Mouse (Mus musculus) intestine, embryonic 15.5 days (tissue): ENCODE measurements around the gene Tlcd1. TPM values are rescaled to one million over a fixed set of nuclear protein-coding genes. Genes with fewer than 3 reads are reported as not detected.
"Not testable (repeated sequence)": the region's sequence is repeated elsewhere in the genome, so short reads cannot be mapped to it uniquely, and the experiment has no call there.

Source experiments
- ATAC-seq: fragments of 200-750 bp; cut with Nextera tagmentation; 2 replicates; pipeline ENCODE4 v1.8.0; 2017; ENCODE audit warnings: moderate TSS enrichment, moderate library complexity
- H3K27ac ChIP-seq: fragments of 300-500 bp; sonication (generic); 2 replicates; pipeline ENCODE4 v1.5.1; 2015; ENCODE audit warnings: mild to moderate bottlenecking, inconsistent platforms
- H3K27me3 ChIP-seq: fragments of 300-500 bp; sonication (generic); replicated peaks from 2 replicates; pipeline ENCODE4 v1.6.1; 2015; ENCODE audit warnings: inconsistent platforms
- H3K36me3 ChIP-seq: fragments of 300-500 bp; sonication (generic); 2 replicates; pipeline ENCODE4 v1.6.1; 2015; ENCODE audit warnings: inconsistent platforms
- H3K4me1 ChIP-seq: fragments of 300-500 bp; sonication (generic); replicated peaks from 2 replicates; pipeline ENCODE4 v1.6.1; 2015; ENCODE audit warnings: inconsistent platforms
- H3K4me2 ChIP-seq: fragments of 300-500 bp; sonication (generic); replicated peaks from 2 replicates; pipeline ENCODE4 v1.6.1; 2015; ENCODE audit warnings: mild to moderate bottlenecking, inconsistent platforms
- H3K4me3 ChIP-seq: fragments of 300-500 bp; sonication (generic); replicated peaks from 2 replicates; pipeline ENCODE4 v1.5.1; 2015; ENCODE audit warnings: inconsistent platforms
- H3K9ac ChIP-seq: fragments of 300-500 bp; sonication (generic); 2 replicates; pipeline ENCODE4 v1.6.1; 2015; ENCODE audit warnings: inconsistent platforms
- H3K9me3 ChIP-seq: fragments of 300-500 bp; sonication (generic); 2 replicates; pipeline ENCODE4 v1.6.1; 2016; ENCODE audit warnings: inconsistent platforms
- WGBS: fragments of 180-500 bp; shearing (Covaris S2); methylation state at CpG from one replicate; pipeline ENCODE4 v1.1.7; 2015; 5-methylcytosine and 5-hydroxymethylcytosine counted together
- polyA plus RNA-seq: library from polyadenylated mRNA; unstranded; fragments of >200 nt; fragmentation: Nextera tagmentation; extraction: Ambion mirVana; gene quantifications from 2 replicates; pipeline ENCODE4 v1.2.1, GENCODE M21; 2015

Gene Tlcd1
- polyA plus RNA-seq, 1 experiment from 2014 or later, result 39.8 TPM

DNA sequence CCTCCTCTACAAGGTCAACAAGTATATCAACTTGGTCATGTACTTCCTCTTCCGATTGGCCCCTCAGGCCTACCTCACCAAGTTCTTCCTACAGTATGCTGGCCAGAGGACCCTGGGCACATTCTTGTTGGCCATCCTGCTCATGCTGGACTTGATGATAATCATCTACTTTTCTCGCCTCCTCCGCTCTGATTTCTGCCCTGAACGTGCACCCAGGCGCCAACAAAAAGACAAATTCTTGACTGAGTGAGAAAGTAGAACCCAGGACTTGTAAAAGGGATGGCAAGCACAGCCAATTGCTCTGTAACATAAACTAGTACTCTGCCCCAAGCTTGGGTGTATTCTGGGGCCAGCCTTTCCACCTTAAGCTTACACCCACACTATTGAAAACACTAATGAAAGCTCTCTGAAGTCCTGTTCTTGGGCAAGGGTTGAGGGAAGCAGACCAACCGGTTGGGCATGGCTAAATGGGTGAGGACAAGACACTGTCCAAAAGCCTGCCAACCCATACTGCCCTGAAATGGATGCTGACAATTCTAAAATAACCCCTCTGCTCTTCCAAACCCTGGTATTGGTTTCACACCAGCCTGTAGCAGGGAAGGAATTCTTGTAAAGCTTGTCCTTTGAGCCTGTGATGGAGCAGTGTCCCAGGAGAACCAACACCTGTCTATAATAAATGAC, 3.7 kb downstream of the Tlcd1 start:
- Histone ChIP-seq H3K27ac (peak overlapping the region; percentile 99; the same call in 1 of the 2 replicates), H3K9me3 (no peaks in the 10 kb centered on the region), H3K4me1 (peaks cover 36% of the 10 kb centered on the region), H3K4me2 (peak overlapping the region; percentile 83), H3K36me3 (peaks cover 9% of the 10 kb centered on the region), H3K27me3 (no peaks in the 10 kb centered on the region), H3K9ac (peak overlapping the region; percentile 64; the same call in 1 of the 2 replicates), H3K4me3 (peak overlapping the region; percentile 53; the same call in 1 of the 2 replicates)
- WGBS, result 56% methylated on average over 6 of the region's 6 CpGs
- ATAC-seq, result no peak

DNA sequence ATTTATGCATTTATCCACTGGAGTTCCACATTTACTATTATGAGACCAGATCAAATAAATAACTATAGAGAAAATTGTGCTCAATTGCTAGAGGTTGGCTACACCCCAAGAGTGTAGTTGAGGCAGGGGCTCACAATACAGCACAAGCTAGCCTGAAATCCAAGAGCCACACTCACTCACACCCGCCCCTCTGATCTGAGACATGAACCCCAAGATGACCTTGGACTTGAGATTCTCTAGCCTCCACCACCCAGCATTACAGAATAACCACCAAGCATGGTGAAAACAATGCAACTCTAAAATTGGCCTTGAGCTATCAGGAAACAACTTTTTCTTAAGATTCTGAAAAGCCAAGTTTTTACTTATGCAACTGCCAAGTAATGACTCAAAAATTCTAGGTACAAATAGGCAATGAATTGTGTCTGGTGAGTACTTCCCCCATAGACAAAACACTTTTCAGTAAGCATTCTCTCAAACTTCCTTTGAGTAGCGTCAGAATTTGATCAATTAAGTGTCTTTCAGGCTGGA, 5.4 kb downstream of the Tlcd1 start:
- ATAC-seq, result no peak
- peaks cover 9% of the 10 kb centered on the region for H3K36me3 ChIP-seq
- no peaks in the 10 kb centered on the region for H3K9me3 ChIP-seq
- H3K4me1 ChIP-seq, result peaks cover 34% of the 10 kb centered on the region
- peak overlapping the region; percentile 70 for H3K4me3 ChIP-seq
- H3K27ac ChIP-seq, result 0 out of 2 replicates have a peak overlapping the region, but pooled peaks have one; percentile 45
- peak overlapping the region; percentile 82 for H3K9ac ChIP-seq
- 37% methylated on average over 2 of the region's 2 CpGs for WGBS
- peak overlapping the region; percentile 83 for H3K4me2 ChIP-seq
- H3K27me3 ChIP-seq, result no peaks in the 10 kb centered on the region

DNA sequence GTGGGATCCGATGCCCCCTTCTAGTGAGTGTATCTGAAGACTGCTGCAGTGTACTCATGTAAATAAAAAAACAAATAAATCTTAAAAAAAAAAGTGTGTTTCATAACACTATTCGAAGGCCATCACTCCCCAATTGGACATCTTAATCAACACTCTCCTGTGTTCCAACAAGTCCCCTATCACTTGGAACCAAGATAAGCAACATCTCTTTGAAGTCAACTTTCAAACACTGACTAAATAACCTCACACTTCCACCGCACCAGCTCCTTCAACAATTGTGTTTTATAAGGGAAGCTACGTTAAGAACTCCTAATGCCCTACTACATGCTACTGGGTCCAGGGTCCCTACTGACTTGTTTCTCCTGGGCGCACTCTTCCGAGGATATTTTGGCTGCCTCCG, 5.9 kb downstream of the Tlcd1 start:
- Histone ChIP-seq H3K9me3 (no peaks in the 10 kb centered on the region), H3K27me3 (no peaks in the 10 kb centered on the region), H3K4me2 (peak overlapping the region; percentile 83), H3K9ac (peak overlapping the region; percentile 82), H3K4me3 (peak overlapping the region; percentile 70), H3K4me1 (peaks cover 29% of the 10 kb centered on the region), H3K36me3 (peaks cover 9% of the 10 kb centered on the region), H3K27ac (0 out of 2 replicates have a peak overlapping the region, but pooled peaks have one; percentile 84)
- WGBS, result 4% methylated on average over 7 of the region's 7 CpGs
- no peak for ATAC-seq

GRCm38 (mm10) chr11:78182961-78183844, 6.7 kb downstream of the Tlcd1 start, which contains the start of gene Rpl23a:
Rpl23a (minus strand) TSS chr11:78183584.
- H3K27me3 ChIP-seq, result no peaks in the 10 kb centered on the region
- H3K27ac ChIP-seq, result peak within 1 kb of the TSS; percentile 84
- no peaks in the 10 kb centered on the region for H3K9me3 ChIP-seq
- WGBS, result under 1% methylated on average over 38 of the region's 38 CpGs
- peaks cover 27% of the 10 kb centered on the region for H3K4me1 ChIP-seq
- H3K4me2 ChIP-seq, result peak within 1 kb of the TSS; percentile 83
- peak; percentile 88 for ATAC-seq
- H3K9ac ChIP-seq, result peak within 1 kb of the TSS; percentile 82
- peak within 1 kb of the TSS; percentile 70 for H3K4me3 ChIP-seq
- H3K36me3 ChIP-seq, result peaks cover 9% of the 10 kb centered on the region

GRCm38 (mm10) chr11:78183884-78184514, 7.5 kb downstream of the Tlcd1 start:
- no peak for ATAC-seq
- Histone ChIP-seq H3K27ac (no peak overlapping the region), H3K27me3 (no peaks in the 10 kb centered on the region), H3K4me1 (peaks cover 30% of the 10 kb centered on the region), H3K9ac (no peak overlapping the region), H3K9me3 (no peaks in the 10 kb centered on the region), H3K36me3 (peaks cover 9% of the 10 kb centered on the region), H3K4me3 (peak overlapping the region; percentile 70), H3K4me2 (peak overlapping the region; percentile 83)
- 47% methylated on average over 10 of the region's 10 CpGs for WGBS

- H3K4me1 ChIP-seq, result peaks cover 23% of the 10 kb centered on the region
- 93% methylated on average over 6 of the region's 6 CpGs for WGBS
Measured at GRCm38 (mm10) chr11:78184702-78185101, 8.2 kb downstream of the Tlcd1 start.

GRCm38 (mm10) chr11:78188331-78189233, 12.1 kb downstream of the Tlcd1 start, which contains the start of gene Rab34:
Rab34 (plus strand) TSS chr11:78188430.
- ATAC-seq, result peak; percentile 83
- H3K27ac ChIP-seq, result peak within 1 kb of the TSS; percentile 97
- H3K36me3 ChIP-seq, result peaks cover 14% of the 10 kb centered on the region; the same call in 1 of the 2 replicates
- H3K27me3 ChIP-seq, result no peaks in the 10 kb centered on the region
- H3K9ac ChIP-seq, result peak within 1 kb of the TSS; percentile 70
- 0% methylated on average over 73 of the region's 80 CpGs for WGBS
- H3K4me3 ChIP-seq, result peak within 1 kb of the TSS; percentile 69
- peaks cover 10% of the 10 kb centered on the region for H3K4me1 ChIP-seq
- H3K4me2 ChIP-seq, result peak within 1 kb of the TSS; percentile 72
- no peaks in the 10 kb centered on the region for H3K9me3 ChIP-seq

More at GRCm38 (mm10) chr11:78184702-78185101, 8.2 kb downstream of the Tlcd1 start:
- H3K36me3 ChIP-seq, H3K4me3 ChIP-seq, ATAC-seq, H3K9ac ChIP-seq, H3K27ac ChIP-seq, H3K27me3 ChIP-seq, H3K9me3 ChIP-seq, H3K4me2 ChIP-seq: not testable (repeated sequence)

GRCm38 (mm10) chr11:78189234-78190040, 12.9 kb downstream of the Tlcd1 start:
- Histone ChIP-seq H3K27ac (peak overlapping the region; percentile 97), H3K36me3 (peaks cover 14% of the 10 kb centered on the region; the same call in 1 of the 2 replicates), H3K4me1 (peaks cover 14% of the 10 kb centered on the region), H3K9me3 (no peaks in the 10 kb centered on the region), H3K4me3 (peak overlapping the region; percentile 69), H3K27me3 (no peaks in the 10 kb centered on the region), H3K4me2 (peak overlapping the region; percentile 72), H3K9ac (peak overlapping the region; percentile 70)
- WGBS, result under 1% methylated on average over 42 of the region's 42 CpGs
- peak; percentile 82 for ATAC-seq

GRCm38 (mm10) chr11:78190041-78190440, 13.5 kb downstream of the Tlcd1 start:
- WGBS, result 50% methylated on average over 6 of the region's 6 CpGs
- H3K9ac ChIP-seq, result peak overlapping the region; percentile 70; the same call in 1 of the 2 replicates
- no peak for ATAC-seq
- no peaks in the 10 kb centered on the region for H3K9me3 ChIP-seq
- H3K27me3 ChIP-seq, result no peaks in the 10 kb centered on the region
- H3K4me1 ChIP-seq, result peaks cover 19% of the 10 kb centered on the region
- H3K4me2 ChIP-seq, result peak overlapping the region; percentile 72
- H3K36me3 ChIP-seq, result peaks cover 14% of the 10 kb centered on the region; the same call in 1 of the 2 replicates
- peak overlapping the region; percentile 97; the same call in 1 of the 2 replicates for H3K27ac ChIP-seq
- H3K4me3 ChIP-seq, result peak overlapping the region; percentile 69

DNA sequence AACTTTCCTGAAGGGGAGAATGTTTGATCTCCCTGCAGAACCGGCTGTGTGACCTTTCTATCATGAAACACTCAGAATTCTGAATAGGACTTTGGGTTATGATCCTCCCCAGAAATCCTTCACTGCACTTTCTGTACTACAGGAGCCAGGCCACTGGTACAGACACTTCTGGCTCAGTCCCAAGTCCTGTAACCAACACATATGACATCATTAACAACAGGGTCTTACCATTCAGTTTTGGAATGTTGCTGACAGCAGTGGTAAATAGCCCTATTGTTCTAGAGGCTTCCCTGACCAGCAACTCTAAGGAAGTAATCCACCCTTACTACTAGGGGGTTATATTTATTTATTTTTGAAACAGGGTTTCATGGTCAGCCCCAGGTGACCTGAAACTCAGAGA, 16.6 kb downstream of the Tlcd1 start, which contains the start of gene Proca1:
TSS of gene Proca1 (plus strand) at position 280 of the 400 bp plus-strand sequence.
- WGBS, result 50% methylated on average over 1 of the region's 1 CpGs
- H3K27me3 ChIP-seq, result no peaks in the 10 kb centered on the region
- peaks cover 22% of the 10 kb centered on the region for H3K4me1 ChIP-seq
- no peaks in the 10 kb centered on the region for H3K9me3 ChIP-seq
- no peak for ATAC-seq
- H3K27ac ChIP-seq, result no peak within 1 kb of the TSS
- peaks cover 14% of the 10 kb centered on the region; the same call in 1 of the 2 replicates for H3K36me3 ChIP-seq
- H3K4me2 ChIP-seq, result peak within 1 kb of the TSS; percentile 67
- peak within 1 kb of the TSS; percentile 50; the same call in 1 of the 2 replicates for H3K4me3 ChIP-seq
- no peak within 1 kb of the TSS for H3K9ac ChIP-seq
